Mouse (Mus musculus): ENCODE data around the gene Scaf1. TPM values are rescaled to one million over a fixed set of nuclear protein-coding genes. Genes with fewer than 3 reads are reported as not detected.

Scaf1 gene
- polyA plus RNA-seq, 1 experiment from 2014 or later, result 42.5 TPM

- under 1% methylated on average over 29 of the region's 29 CpGs for WGBS (ENCODE audit: insufficient replicate concordance)
- peaks cover 13% of the 10 kb centered on the region for H3K36me3 ChIP-seq (ENCODE audit: control insufficient read depth, insufficient read depth, low read length)
- H3K4me3 ChIP-seq (ENCODE audit: low read depth, low read length), result peak overlapping the region; percentile 100
- no peaks in the 10 kb centered on the region for H3K27me3 ChIP-seq (ENCODE audit: control insufficient read depth, insufficient read depth, low read length)
- peaks cover 19% of the 10 kb centered on the region for H3K4me1 ChIP-seq (ENCODE audit: control insufficient read depth, insufficient read depth, low read length)
- H3K27ac ChIP-seq (ENCODE audit: low read depth, low read length), result peak overlapping the region; percentile 90
- H3K9me3 ChIP-seq (replicated peaks; ENCODE audit: control insufficient read depth, low read length), result no peaks in the 10 kb centered on the region
- ATAC-seq (replicated peaks; ENCODE audit: insufficient number of reproducible peaks, low FRiP score, low TSS enrichment), result peak; percentile 19; the same call in 1 of the 2 replicates
- peak overlapping the region; percentile 90 for H3K9ac ChIP-seq (ENCODE audit: low read depth, low read length)
- peak overlapping the region; percentile 83 for H3K4me2 ChIP-seq
Observed at GRCm38 (mm10) chr7:44986879-44987718, 29.1 kb downstream of the Scaf1 start.

- Histone ChIP-seq H3K4me3 (ENCODE audit: low read depth, low read length) (peak within 1 kb of the TSS; percentile 100), H3K27me3 (ENCODE audit: control insufficient read depth, insufficient read depth, low read length) (no peaks in the 10 kb centered on the region), H3K4me2 (peak within 1 kb of the TSS; percentile 83), H3K36me3 (ENCODE audit: control insufficient read depth, insufficient read depth, low read length) (peaks cover 13% of the 10 kb centered on the region), H3K4me1 (ENCODE audit: control insufficient read depth, insufficient read depth, low read length) (peaks cover 19% of the 10 kb centered on the region), H3K9me3 (replicated peaks; ENCODE audit: control insufficient read depth, low read length) (no peaks in the 10 kb centered on the region), H3K9ac (ENCODE audit: low read depth, low read length) (peak within 1 kb of the TSS; percentile 100), H3K27ac (ENCODE audit: low read depth, low read length) (peak within 1 kb of the TSS; percentile 96)
- WGBS (ENCODE audit: insufficient replicate concordance), result under 1% methylated on average over 42 of the region's 42 CpGs
- ATAC-seq (replicated peaks; ENCODE audit: insufficient number of reproducible peaks, low FRiP score, low TSS enrichment), result peak; percentile 93
Observed at GRCm38 (mm10) chr7:44986192-44986878, 29.8 kb downstream of the Scaf1 start, which contains the start of gene Prmt1. Gene Prmt1 (minus strand): TSS chr7:44986568.

- ATAC-seq (replicated peaks; ENCODE audit: insufficient number of reproducible peaks, low FRiP score, low TSS enrichment), result peak; percentile 15
- Histone ChIP-seq H3K9me3 (replicated peaks; ENCODE audit: control insufficient read depth, low read length) (no peaks in the 10 kb centered on the region), H3K4me2 (peak overlapping the region; percentile 76), H3K4me3 (ENCODE audit: low read depth, low read length) (peak overlapping the region; percentile 100), H3K27me3 (ENCODE audit: control insufficient read depth, insufficient read depth, low read length) (no peaks in the 10 kb centered on the region), H3K27ac (ENCODE audit: low read depth, low read length) (peak overlapping the region; percentile 96), H3K36me3 (ENCODE audit: control insufficient read depth, insufficient read depth, low read length) (peaks cover 16% of the 10 kb centered on the region), H3K9ac (ENCODE audit: low read depth, low read length) (peak overlapping the region; percentile 100), H3K4me1 (ENCODE audit: control insufficient read depth, insufficient read depth, low read length) (peaks cover 19% of the 10 kb centered on the region)
- WGBS (ENCODE audit: insufficient replicate concordance), result under 1% methylated on average over 42 of the region's 45 CpGs
Observed at GRCm38 (mm10) chr7:44985595-44986191, 30.5 kb downstream of the Scaf1 start.

- ATAC-seq (replicated peaks; ENCODE audit: insufficient number of reproducible peaks, low FRiP score, low TSS enrichment), result no peak
- peaks cover 25% of the 10 kb centered on the region for H3K36me3 ChIP-seq (ENCODE audit: control insufficient read depth, insufficient read depth, low read length)
- H3K4me2 ChIP-seq, result peak overlapping the region; percentile 76
- peaks cover 19% of the 10 kb centered on the region for H3K4me1 ChIP-seq (ENCODE audit: control insufficient read depth, insufficient read depth, low read length)
- H3K27ac ChIP-seq (ENCODE audit: low read depth, low read length), result no peak overlapping the region
- WGBS (ENCODE audit: insufficient replicate concordance), result 33% methylated on average over 3 of the region's 3 CpGs
- H3K9ac ChIP-seq (ENCODE audit: low read depth, low read length), result no peak overlapping the region
- peak overlapping the region; percentile 100 for H3K4me3 ChIP-seq (ENCODE audit: low read depth, low read length)
- no peaks in the 10 kb centered on the region for H3K27me3 ChIP-seq (ENCODE audit: control insufficient read depth, insufficient read depth, low read length)
- no peaks in the 10 kb centered on the region for H3K9me3 ChIP-seq (replicated peaks; ENCODE audit: control insufficient read depth, low read length)
Observed at GRCm38 (mm10) chr7:44984833-44985164, 31.4 kb downstream of the Scaf1 start.

GRCm38 (mm10) chr7:44983944-44984832, 32.0 kb downstream of the Scaf1 start:
- H3K27me3 ChIP-seq (ENCODE audit: control insufficient read depth, insufficient read depth, low read length), result no peaks in the 10 kb centered on the region
- ATAC-seq (replicated peaks; ENCODE audit: insufficient number of reproducible peaks, low FRiP score, low TSS enrichment), result no peak
- H3K27ac ChIP-seq (ENCODE audit: low read depth, low read length), result no peak overlapping the region
- no peaks in the 10 kb centered on the region for H3K9me3 ChIP-seq (replicated peaks; ENCODE audit: control insufficient read depth, low read length)
- peak overlapping the region; percentile 76 for H3K4me2 ChIP-seq
- H3K9ac ChIP-seq (ENCODE audit: low read depth, low read length), result peak overlapping the region; percentile 39; the same call in 1 of the 2 replicates
- H3K36me3 ChIP-seq (ENCODE audit: control insufficient read depth, insufficient read depth, low read length), result peaks cover 31% of the 10 kb centered on the region
- 81% methylated on average over 7 of the region's 7 CpGs for WGBS (ENCODE audit: insufficient replicate concordance)
- peak overlapping the region; percentile 100; the same call in 1 of the 2 replicates for H3K4me3 ChIP-seq (ENCODE audit: low read depth, low read length)
- H3K4me1 ChIP-seq (ENCODE audit: control insufficient read depth, insufficient read depth, low read length), result peaks cover 19% of the 10 kb centered on the region

- no peak overlapping the region for H3K4me3 ChIP-seq (ENCODE audit: low read depth, low read length)
- H3K27me3 ChIP-seq (ENCODE audit: control insufficient read depth, insufficient read depth, low read length), result no peaks in the 10 kb centered on the region
- H3K9ac ChIP-seq (ENCODE audit: low read depth, low read length), result no peak overlapping the region
- no peak overlapping the region for H3K27ac ChIP-seq (ENCODE audit: low read depth, low read length)
- WGBS (ENCODE audit: insufficient replicate concordance), result 38% methylated on average over 6 of the region's 6 CpGs
- peaks cover 41% of the 10 kb centered on the region for H3K36me3 ChIP-seq (ENCODE audit: control insufficient read depth, insufficient read depth, low read length)
- peak overlapping the region; percentile 14; the same call in 1 of the 2 replicates for H3K4me2 ChIP-seq
- H3K9me3 ChIP-seq (replicated peaks; ENCODE audit: control insufficient read depth, low read length), result no peaks in the 10 kb centered on the region
- ATAC-seq (replicated peaks; ENCODE audit: insufficient number of reproducible peaks, low FRiP score, low TSS enrichment), result no peak
- peaks cover 14% of the 10 kb centered on the region for H3K4me1 ChIP-seq (ENCODE audit: control insufficient read depth, insufficient read depth, low read length)
Observed at GRCm38 (mm10) chr7:44983085-44983484, 33.1 kb downstream of the Scaf1 start.

GRCm38 (mm10) chr7:44981539-44981938, 34.6 kb downstream of the Scaf1 start:
- no peak for ATAC-seq (replicated peaks; ENCODE audit: insufficient number of reproducible peaks, low FRiP score, low TSS enrichment)
- WGBS (ENCODE audit: insufficient replicate concordance), result 93% methylated on average over 8 of the region's 8 CpGs
- H3K36me3 ChIP-seq (ENCODE audit: control insufficient read depth, insufficient read depth, low read length), result peaks cover 56% of the 10 kb centered on the region

GRCm38 (mm10) chr7:44978300-44978699, 37.9 kb downstream of the Scaf1 start:
- Histone ChIP-seq H3K27me3 (ENCODE audit: control insufficient read depth, insufficient read depth, low read length) (no peaks in the 10 kb centered on the region), H3K4me1 (ENCODE audit: control insufficient read depth, insufficient read depth, low read length) (peaks cover 5% of the 10 kb centered on the region; the same call in 1 of the 2 replicates), H3K36me3 (ENCODE audit: control insufficient read depth, insufficient read depth, low read length) (peaks cover 59% of the 10 kb centered on the region), H3K4me2 (no peak overlapping the region), H3K9me3 (replicated peaks; ENCODE audit: control insufficient read depth, low read length) (no peaks in the 10 kb centered on the region), H3K9ac (ENCODE audit: low read depth, low read length) (no peak overlapping the region), H3K27ac (ENCODE audit: low read depth, low read length) (no peak overlapping the region), H3K4me3 (ENCODE audit: low read depth, low read length) (no peak overlapping the region)
- WGBS (ENCODE audit: insufficient replicate concordance), result 91% methylated on average over 3 of the region's 3 CpGs
- ATAC-seq (replicated peaks; ENCODE audit: insufficient number of reproducible peaks, low FRiP score, low TSS enrichment), result no peak

More at GRCm38 (mm10) chr7:44981539-44981938, 34.6 kb downstream of the Scaf1 start:
- H3K27me3 ChIP-seq (ENCODE audit: control insufficient read depth, insufficient read depth, low read length), result no peaks in the 10 kb centered on the region
- H3K9me3 ChIP-seq (replicated peaks; ENCODE audit: control insufficient read depth, low read length), result no peaks in the 10 kb centered on the region
- H3K4me1 ChIP-seq (ENCODE audit: control insufficient read depth, insufficient read depth, low read length), result peaks cover 14% of the 10 kb centered on the region
- no peak overlapping the region for H3K9ac ChIP-seq (ENCODE audit: low read depth, low read length)
- no peak overlapping the region for H3K27ac ChIP-seq (ENCODE audit: low read depth, low read length)
- no peak overlapping the region for H3K4me2 ChIP-seq
- H3K4me3 ChIP-seq (ENCODE audit: low read depth, low read length), result no peak overlapping the region
